Mouse (Mus musculus) thymus, adult 2 months (tissue): ENCODE measurements around the gene Gm20388.

Experiments
- CTCF ChIP-seq: fragments of 200-500 bp; IDR thresholded peaks from 2 replicates; pipeline ENCODE4 v1.5.1; 2012; ENCODE audit warnings: mild to moderate bottlenecking, control low read depth, low read length, moderate library complexity, borderline replicate concordance; ENCODE audit not compliant: control insufficient read depth, poor library complexity, insufficient read depth; ENCODE audit errors: extremely low read depth
- POLR2A ChIP-seq: fragments of 200-500 bp; IDR thresholded peaks from 2 replicates; pipeline ENCODE4 v1.6.1; 2012; ENCODE audit warnings: mild to moderate bottlenecking, low read length, control low read depth, moderate library complexity; ENCODE audit not compliant: control insufficient read depth, poor library complexity, insufficient read depth; ENCODE audit errors: extremely low read depth

DNA sequence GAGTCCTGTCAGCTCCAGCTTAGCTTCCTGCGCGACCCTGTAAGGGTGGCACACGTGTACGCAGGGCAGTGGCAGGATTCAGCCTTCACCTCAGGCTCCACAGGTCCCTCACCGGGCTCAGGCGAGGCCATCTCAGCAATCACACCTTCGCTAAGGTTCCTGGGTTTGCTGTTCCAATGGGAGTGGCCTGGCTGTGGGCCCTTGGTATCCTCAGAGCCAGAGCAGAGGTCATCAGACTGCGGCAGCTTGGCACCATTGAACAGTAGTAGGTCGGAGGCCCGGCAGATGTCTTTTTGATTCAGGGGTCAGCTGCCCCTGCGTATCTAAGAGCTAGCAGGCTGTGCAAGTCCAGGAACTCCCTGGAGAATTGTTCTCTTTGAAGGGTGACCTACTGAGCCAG lies 482.4 kb downstream of the Gm20388 start:
- TF ChIP-seq POLR2A (no peak), CTCF (no peak)
